Mouse (Mus musculus) forebrain, postnatal 0 days (tissue): Measurements from ENCODE around the gene P4ha2. TPM values are rescaled to one million over a fixed set of nuclear protein-coding genes. Genes with fewer than 3 reads are reported as not detected.
A peak's percentile ranks its signal among the peaks of the same experiment; 100 is the strongest.

Source experiments
- ATAC-seq: fragments of 200-750 bp; cut with Nextera tagmentation; 2 replicates; pipeline ENCODE4 v1.8.0; 2017; ENCODE audit warnings: mild to moderate bottlenecking, moderate library complexity
- DNase-seq: peaks from one replicate; pipeline ENCODE4 v3.0.0-alpha.2; 2015
- H3K27ac ChIP-seq: fragments of 300-500 bp; sonication (generic); 2 replicates; pipeline ENCODE4 v1.5.1; 2014; ENCODE audit warnings: low read depth, mild to moderate bottlenecking, antibody characterized with exemption, low read length, moderate library complexity, mixed read lengths
- H3K27me3 ChIP-seq: fragments of 300-500 bp; sonication (generic); 2 replicates; pipeline ENCODE4 v1.6.1; 2014; ENCODE audit warnings: mild to moderate bottlenecking, low read length, mixed read lengths; ENCODE audit not compliant: insufficient read depth
- H3K36me3 ChIP-seq: fragments of 300-500 bp; sonication (generic); 2 replicates; pipeline ENCODE4 v1.6.1; 2014; ENCODE audit warnings: mild to moderate bottlenecking, moderate library complexity; ENCODE audit not compliant: insufficient read depth
- H3K4me1 ChIP-seq: fragments of 300-500 bp; sonication (generic); 2 replicates; pipeline ENCODE4 v1.6.1; 2014; ENCODE audit warnings: antibody characterized with exemption; ENCODE audit not compliant: insufficient read depth
- H3K4me2 ChIP-seq: fragments of 300-500 bp; sonication (generic); 2 replicates; pipeline ENCODE4 v1.6.1; 2014; ENCODE audit warnings: low read depth, mild to moderate bottlenecking, moderate library complexity
- H3K4me3 ChIP-seq: fragments of 300-500 bp; sonication (generic); 2 replicates; pipeline ENCODE4 v1.5.1; 2014; ENCODE audit warnings: low read depth, low read length, mixed read lengths
- H3K9ac ChIP-seq: fragments of 300-500 bp; sonication (generic); 2 replicates; pipeline ENCODE4 v1.6.1; 2014; ENCODE audit warnings: mild to moderate bottlenecking
- H3K9me3 ChIP-seq: fragments of 300-500 bp; sonication (generic); 2 replicates; pipeline ENCODE4 v1.6.1; 2016; ENCODE audit warnings: low read length
- CTCF ChIP-seq: sonication (generic); IDR thresholded peaks from 2 replicates; pipeline ENCODE4 v1.5.1; 2016; ENCODE audit warnings: antibody characterized with exemption, control low read depth, low read depth
- WGBS: fragments of 180-500 bp; shearing (Covaris S2); extraction: QIAGEN DNeasy Blood & Tissue Kit; methylation state at CpG from one replicate; pipeline ENCODE4 v1.1.7; 2014; 5-methylcytosine and 5-hydroxymethylcytosine counted together
- polyA plus RNA-seq: library from polyadenylated mRNA; unstranded; fragments of >200 nt; fragmentation: Nextera tagmentation; extraction: Ambion mirVana; gene quantifications from 2 replicates; pipeline ENCODE4 v1.2.1, GENCODE M21; 2015
- total RNA-seq: library from RNA; depleted of rRNA; stranded (reverse); fragments of >200 nt; gene quantifications from 2 replicates; pipeline ENCODE4 v1.2.3, GENCODE M21; 2014

The P4ha2 gene
- total and polyA plus RNA-seq, 2 experiments from 2014 or later: 6.1 to 9.8 TPM

DNA sequence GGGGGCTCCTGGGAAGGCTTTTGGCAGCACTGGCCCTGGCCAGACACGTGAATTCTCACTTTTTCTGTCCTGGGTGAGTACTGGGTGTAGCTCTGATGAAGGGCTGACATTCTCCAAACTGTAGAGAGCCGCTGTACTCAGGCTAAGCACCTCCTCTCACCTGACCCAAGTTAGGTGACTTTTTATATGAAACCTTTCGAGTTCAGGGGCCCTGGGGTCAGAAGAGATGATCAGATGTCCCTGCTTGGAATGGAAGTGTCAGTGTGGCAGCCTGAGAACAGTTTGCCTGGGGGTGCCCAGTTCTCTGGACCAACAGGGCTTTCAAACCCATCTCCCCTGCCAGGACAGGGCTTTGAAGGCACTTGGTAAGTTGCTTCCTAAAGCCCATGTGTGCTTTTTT, 8.2 kb downstream of the P4ha2 start:
- Histone ChIP-seq H3K36me3 (no peaks in the 10 kb centered on the region), H3K4me2 (no peak overlapping the region), H3K4me1 (peaks cover 5% of the 10 kb centered on the region), H3K4me3 (no peak overlapping the region), H3K9ac (no peak overlapping the region), H3K27me3 (no peaks in the 10 kb centered on the region), H3K27ac (no peak overlapping the region), H3K9me3 (no peaks in the 10 kb centered on the region)
- no peak for TF ChIP-seq CTCF
- no peak for ATAC-seq
- DNase-seq: no peak
- WGBS: 70% methylated on average over 3 of the region's 3 CpGs

GRCm38 (mm10) chr11:54108894-54109293, 9.0 kb downstream of the P4ha2 start:
- 78% methylated on average over 5 of the region's 5 CpGs for WGBS
- Histone ChIP-seq H3K4me3 (no peak overlapping the region), H3K27ac (no peak overlapping the region), H3K36me3 (no peaks in the 10 kb centered on the region), H3K9ac (no peak overlapping the region), H3K27me3 (no peaks in the 10 kb centered on the region), H3K9me3 (no peaks in the 10 kb centered on the region), H3K4me1 (peaks cover 12% of the 10 kb centered on the region), H3K4me2 (no peak overlapping the region)
- no peak for TF ChIP-seq CTCF
- no peak for ATAC-seq
- DNase-seq: no peak

GRCm38 (mm10) chr11:54111291-54111690, 11.4 kb downstream of the P4ha2 start:
- no peaks in the 10 kb centered on the region for H3K36me3 ChIP-seq
- no peak for TF ChIP-seq CTCF
- no peak overlapping the region for H3K4me2 ChIP-seq
- no peak overlapping the region for H3K9ac ChIP-seq
- WGBS: 91% methylated on average over 7 of the region's 7 CpGs
- ATAC-seq (no peak), DNase-seq (no peak)
- H3K9me3 ChIP-seq: no peaks in the 10 kb centered on the region
- H3K4me1 ChIP-seq: peaks cover 14% of the 10 kb centered on the region
- H3K4me3 ChIP-seq: no peak overlapping the region
- no peak overlapping the region for H3K27ac ChIP-seq
- H3K27me3 ChIP-seq: no peaks in the 10 kb centered on the region

- Histone ChIP-seq H3K27ac (peak overlapping the region; percentile 84), H3K9me3 (no peaks in the 10 kb centered on the region), H3K4me1 (peaks cover 10% of the 10 kb centered on the region), H3K36me3 (no peaks in the 10 kb centered on the region), H3K4me2 (no peak overlapping the region), H3K27me3 (no peaks in the 10 kb centered on the region), H3K4me3 (no peak overlapping the region), H3K9ac (no peak overlapping the region)
- 51% methylated on average over 21 of the region's 21 CpGs for WGBS
- DNase-seq (peak; percentile 57), ATAC-seq (no peak)
- TF ChIP-seq CTCF: no peak
These were observed 12.3 kb downstream of the P4ha2 start for GRCm38 (mm10) chr11:54111976-54112741.

- TF ChIP-seq CTCF: no peak
- peak overlapping the region; percentile 84 for H3K27ac ChIP-seq
- H3K4me1 ChIP-seq: peaks cover 10% of the 10 kb centered on the region
- H3K4me3 ChIP-seq: no peak overlapping the region
- DNase-seq (peak; percentile 91), ATAC-seq (peak; percentile 99)
- WGBS: under 1% methylated on average over 10 of the region's 10 CpGs
- H3K9ac ChIP-seq: peak overlapping the region; percentile 42
- H3K9me3 ChIP-seq: no peaks in the 10 kb centered on the region
- peak overlapping the region; percentile 20 for H3K4me2 ChIP-seq
- no peaks in the 10 kb centered on the region for H3K27me3 ChIP-seq
- H3K36me3 ChIP-seq: no peaks in the 10 kb centered on the region
These were observed 13.0 kb downstream of the P4ha2 start for GRCm38 (mm10) chr11:54112920-54113319.

GRCm38 (mm10) chr11:54113352-54113751, 13.5 kb downstream of the P4ha2 start:
- Histone ChIP-seq H3K27me3 (no peaks in the 10 kb centered on the region), H3K4me2 (peak overlapping the region; percentile 20), H3K9me3 (no peaks in the 10 kb centered on the region), H3K4me3 (no peak overlapping the region), H3K9ac (peak overlapping the region; percentile 42), H3K36me3 (no peaks in the 10 kb centered on the region), H3K4me1 (peaks cover 10% of the 10 kb centered on the region), H3K27ac (peak overlapping the region; percentile 84)
- DNase-seq (no peak), ATAC-seq (peak; percentile 36)
- 10% methylated on average over 4 of the region's 4 CpGs for WGBS
- no peak for TF ChIP-seq CTCF

- DNase-seq (no peak), ATAC-seq (no peak)
- Histone ChIP-seq H3K27me3 (no peaks in the 10 kb centered on the region), H3K27ac (no peak overlapping the region), H3K9ac (no peak overlapping the region), H3K36me3 (0 out of 2 replicates have a peak, but pooled peaks cover 3% of the 10 kb centered on the region), H3K4me2 (no peak overlapping the region), H3K4me3 (no peak overlapping the region), H3K9me3 (no peaks in the 10 kb centered on the region), H3K4me1 (peaks cover 10% of the 10 kb centered on the region)
- TF ChIP-seq CTCF: no peak
- WGBS: 91% methylated on average over 3 of the region's 3 CpGs
These were observed 14.9 kb downstream of the P4ha2 start for GRCm38 (mm10) chr11:54114746-54115145.
